Mouse (Mus musculus) heart, embryonic 11.5 days (tissue): ENCODE results near the gene Ugt1a6b. TPM values are rescaled to one million over a fixed set of nuclear protein-coding genes. Genes with fewer than 3 reads are reported as not detected.

Experiments
- ATAC-seq: fragments of 200-750 bp; cut with Nextera tagmentation; replicated peaks from 2 replicates; pipeline ENCODE4 v1.8.0; 2017; ENCODE audit warnings: moderate library complexity; ENCODE audit not compliant: insufficient number of reproducible peaks, low FRiP score, low TSS enrichment
- H3K27ac ChIP-seq: fragments of 300-500 bp; sonication (generic); 2 replicates; pipeline ENCODE4 v1.5.1; 2014; ENCODE audit warnings: mild to moderate bottlenecking, low read depth, low read length
- H3K27me3 ChIP-seq: fragments of 300-500 bp; sonication (generic); 2 replicates; pipeline ENCODE4 v1.6.1; 2014; ENCODE audit warnings: mild to moderate bottlenecking, low read length, mixed read lengths; ENCODE audit not compliant: control insufficient read depth, insufficient read depth
- H3K36me3 ChIP-seq: fragments of 300-500 bp; sonication (generic); 2 replicates; pipeline ENCODE4 v1.6.1; 2014; ENCODE audit warnings: mild to moderate bottlenecking, low read length, moderate library complexity, mixed read lengths; ENCODE audit not compliant: control insufficient read depth, insufficient read depth
- H3K4me1 ChIP-seq: fragments of 300-500 bp; sonication (generic); 2 replicates; pipeline ENCODE4 v1.6.1; 2014; ENCODE audit warnings: low read length; ENCODE audit not compliant: control insufficient read depth, insufficient read depth
- H3K4me2 ChIP-seq: fragments of 300-500 bp; sonication (generic); 2 replicates; pipeline ENCODE4 v1.6.1; 2014; ENCODE audit warnings: mild to moderate bottlenecking, moderate library complexity
- H3K4me3 ChIP-seq: fragments of 300-500 bp; sonication (generic); 2 replicates; pipeline ENCODE4 v1.5.1; 2014; ENCODE audit warnings: low read depth, low read length
- H3K9ac ChIP-seq: fragments of 300-500 bp; sonication (generic); 2 replicates; pipeline ENCODE4 v1.6.1; 2014; ENCODE audit warnings: mild to moderate bottlenecking, low read depth, low read length, moderate library complexity
- H3K9me3 ChIP-seq: fragments of 300-500 bp; sonication (generic); replicated peaks from 2 replicates; pipeline ENCODE4 v1.6.1; 2016; ENCODE audit warnings: low read length; ENCODE audit not compliant: control insufficient read depth
- WGBS: fragments of 180-500 bp; shearing (Covaris S2); extraction: QIAGEN DNeasy Blood & Tissue Kit; methylation state at CpG from one replicate; pipeline ENCODE4 v1.1.7; 2014; ENCODE audit not compliant: insufficient replicate concordance; 5-methylcytosine and 5-hydroxymethylcytosine counted together
- polyA plus RNA-seq: library from polyadenylated mRNA; unstranded; fragments of >200 nt; fragmentation: Nextera tagmentation; extraction: Ambion mirVana; gene quantifications from 2 replicates; pipeline ENCODE4 v1.2.1, GENCODE M21; 2014

Gene Ugt1a6b
- polyA plus RNA-seq, 1 experiment from 2014 or later: not detected

- peaks cover 60% of the 10 kb centered on the region for H3K9me3 ChIP-seq
- no peak overlapping the region for H3K4me3 ChIP-seq
- no peak overlapping the region for H3K9ac ChIP-seq
- peaks cover 2% of the 10 kb centered on the region; the same call in 1 of the 2 replicates for H3K36me3 ChIP-seq
- no peak overlapping the region for H3K4me2 ChIP-seq
- no peak overlapping the region for H3K27ac ChIP-seq
- ATAC-seq: 0 out of 2 replicates have a peak, but pooled peaks have one; percentile 3
- WGBS: 67% methylated on average over 2 of the region's 2 CpGs
- H3K27me3 ChIP-seq: no peaks in the 10 kb centered on the region
- H3K4me1 ChIP-seq: no peaks in the 10 kb centered on the region
Measured at GRCm38 (mm10) chr1:88213766-88214461, 110.9 kb downstream of the Ugt1a6b start.

GRCm38 (mm10) chr1:88214462-88214952 lies 111.5 kb downstream of the Ugt1a6b start:
- peaks cover 2% of the 10 kb centered on the region; the same call in 1 of the 2 replicates for H3K36me3 ChIP-seq
- H3K27ac ChIP-seq: no peak overlapping the region
- no peak overlapping the region for H3K4me3 ChIP-seq
- no peaks in the 10 kb centered on the region for H3K4me1 ChIP-seq
- peaks cover 60% of the 10 kb centered on the region for H3K9me3 ChIP-seq
- no peak; the same call in 1 of the 2 replicates for ATAC-seq
- no peaks in the 10 kb centered on the region for H3K27me3 ChIP-seq
- WGBS: 71% methylated on average over 2 of the region's 2 CpGs
- H3K4me2 ChIP-seq: no peak overlapping the region
- no peak overlapping the region for H3K9ac ChIP-seq

GRCm38 (mm10) chr1:88215466-88216380 lies 112.7 kb downstream of the Ugt1a6b start:
- Histone ChIP-seq H3K9ac (no peak overlapping the region), H3K36me3 (peaks cover 2% of the 10 kb centered on the region; the same call in 1 of the 2 replicates), H3K9me3 (peaks cover 60% of the 10 kb centered on the region), H3K27me3 (no peaks in the 10 kb centered on the region), H3K4me1 (no peaks in the 10 kb centered on the region), H3K4me3 (no peak overlapping the region), H3K27ac (no peak overlapping the region), H3K4me2 (no peak overlapping the region)
- ATAC-seq: no peak
- WGBS: 62% methylated on average over 10 of the region's 10 CpGs

GRCm38 (mm10) chr1:88216551-88216950 lies 113.5 kb downstream of the Ugt1a6b start:
- H3K4me1 ChIP-seq: no peaks in the 10 kb centered on the region
- H3K9ac ChIP-seq: no peak overlapping the region
- peaks cover 2% of the 10 kb centered on the region; the same call in 1 of the 2 replicates for H3K36me3 ChIP-seq
- H3K4me3 ChIP-seq: no peak overlapping the region
- ATAC-seq: no peak
- H3K27me3 ChIP-seq: no peaks in the 10 kb centered on the region
- WGBS: 49% methylated on average over 2 of the region's 2 CpGs
- H3K9me3 ChIP-seq: peaks cover 57% of the 10 kb centered on the region
- H3K27ac ChIP-seq: no peak overlapping the region
- no peak overlapping the region for H3K4me2 ChIP-seq

GRCm38 (mm10) chr1:88217144-88217543 lies 114.1 kb downstream of the Ugt1a6b start:
- H3K4me2 ChIP-seq: no peak overlapping the region
- no peaks in the 10 kb centered on the region for H3K27me3 ChIP-seq
- ATAC-seq: no peak
- H3K36me3 ChIP-seq: no peaks in the 10 kb centered on the region; the same call in 1 of the 2 replicates
- H3K4me1 ChIP-seq: no peaks in the 10 kb centered on the region
- no peak overlapping the region for H3K9ac ChIP-seq
- no peak overlapping the region for H3K27ac ChIP-seq
- H3K4me3 ChIP-seq: no peak overlapping the region
- H3K9me3 ChIP-seq: peaks cover 52% of the 10 kb centered on the region
- 53% methylated on average over 2 of the region's 2 CpGs for WGBS

- H3K4me2 ChIP-seq: no peak overlapping the region
- H3K9ac ChIP-seq: no peak overlapping the region
- peaks cover 49% of the 10 kb centered on the region for H3K9me3 ChIP-seq
- no peak for ATAC-seq
- no peaks in the 10 kb centered on the region for H3K4me1 ChIP-seq
- WGBS: 33% methylated on average over 3 of the region's 3 CpGs
- no peaks in the 10 kb centered on the region for H3K27me3 ChIP-seq
- no peaks in the 10 kb centered on the region for H3K36me3 ChIP-seq
- H3K27ac ChIP-seq: no peak overlapping the region
- no peak overlapping the region for H3K4me3 ChIP-seq
Measured at GRCm38 (mm10) chr1:88217576-88217975, 114.5 kb downstream of the Ugt1a6b start.

GRCm38 (mm10) chr1:88218051-88218450 lies 115.0 kb downstream of the Ugt1a6b start:
- no peak overlapping the region for H3K27ac ChIP-seq
- WGBS: 68% methylated on average over 9 of the region's 9 CpGs
- no peak for ATAC-seq

GRCm38 (mm10) chr1:88218591-88218990 lies 115.5 kb downstream of the Ugt1a6b start:
- H3K27ac ChIP-seq: no peak overlapping the region
- no peaks in the 10 kb centered on the region for H3K36me3 ChIP-seq
- no peak overlapping the region for H3K4me3 ChIP-seq
- 49% methylated on average over 4 of the region's 4 CpGs for WGBS
- no peaks in the 10 kb centered on the region for H3K27me3 ChIP-seq
- no peak for ATAC-seq
- H3K9me3 ChIP-seq: peaks cover 39% of the 10 kb centered on the region
- H3K9ac ChIP-seq: no peak overlapping the region
- no peak overlapping the region for H3K4me2 ChIP-seq
- H3K4me1 ChIP-seq: no peaks in the 10 kb centered on the region

More at GRCm38 (mm10) chr1:88218051-88218450, 115.0 kb downstream of the Ugt1a6b start:
- Histone ChIP-seq H3K4me3 (no peak overlapping the region), H3K9me3 (peaks cover 44% of the 10 kb centered on the region), H3K4me1 (no peaks in the 10 kb centered on the region), H3K9ac (no peak overlapping the region), H3K4me2 (no peak overlapping the region), H3K27me3 (no peaks in the 10 kb centered on the region), H3K36me3 (no peaks in the 10 kb centered on the region)
